Mouse (Mus musculus) embryonic fibroblast, embryonic 13.5 days (primary cell): ENCODE data around the gene Rnf144b. TPM values are rescaled to one million over a fixed set of nuclear protein-coding genes. Genes with fewer than 3 reads are reported as not detected.

ENCODE experiments used
- H3K27ac ChIP-seq: 2 replicates; pipeline ENCODE4 v1.5.1; 2012; ENCODE audit warnings: low read length, control low read depth, inconsistent platforms; ENCODE audit not compliant: insufficient read depth
- H3K4me1 ChIP-seq: 2 replicates; pipeline ENCODE4 v1.6.1; 2011; ENCODE audit warnings: low read length; ENCODE audit not compliant: control insufficient read depth, insufficient read depth
- H3K4me3 ChIP-seq: 2 replicates; pipeline ENCODE4 v1.5.1; 2011; ENCODE audit warnings: mild to moderate bottlenecking, control low read depth, low read length; ENCODE audit not compliant: insufficient read depth
- CTCF ChIP-seq: IDR thresholded peaks from 2 replicates; pipeline ENCODE4 v1.5.1; 2011; ENCODE audit warnings: mild to moderate bottlenecking, control low read depth, low read length, moderate library complexity, borderline replicate concordance; ENCODE audit not compliant: insufficient read depth
- POLR2A ChIP-seq: IDR thresholded peaks from 2 replicates; pipeline ENCODE4 v1.6.1; 2011; ENCODE audit warnings: low read depth, mild to moderate bottlenecking, control low read depth, low read length, moderate library complexity
- polyA plus RNA-seq: library from polyadenylated mRNA; stranded (reverse); fragments of >200 nt; gene quantifications from 2 replicates; pipeline ENCODE4 v1.2.4, GENCODE M21; 2011; ENCODE audit warnings: low read depth; ENCODE audit not compliant: missing spikeins, insufficient read length

Rnf144b gene
- polyA plus RNA-seq, 1 experiment: 1.5 TPM

DNA sequence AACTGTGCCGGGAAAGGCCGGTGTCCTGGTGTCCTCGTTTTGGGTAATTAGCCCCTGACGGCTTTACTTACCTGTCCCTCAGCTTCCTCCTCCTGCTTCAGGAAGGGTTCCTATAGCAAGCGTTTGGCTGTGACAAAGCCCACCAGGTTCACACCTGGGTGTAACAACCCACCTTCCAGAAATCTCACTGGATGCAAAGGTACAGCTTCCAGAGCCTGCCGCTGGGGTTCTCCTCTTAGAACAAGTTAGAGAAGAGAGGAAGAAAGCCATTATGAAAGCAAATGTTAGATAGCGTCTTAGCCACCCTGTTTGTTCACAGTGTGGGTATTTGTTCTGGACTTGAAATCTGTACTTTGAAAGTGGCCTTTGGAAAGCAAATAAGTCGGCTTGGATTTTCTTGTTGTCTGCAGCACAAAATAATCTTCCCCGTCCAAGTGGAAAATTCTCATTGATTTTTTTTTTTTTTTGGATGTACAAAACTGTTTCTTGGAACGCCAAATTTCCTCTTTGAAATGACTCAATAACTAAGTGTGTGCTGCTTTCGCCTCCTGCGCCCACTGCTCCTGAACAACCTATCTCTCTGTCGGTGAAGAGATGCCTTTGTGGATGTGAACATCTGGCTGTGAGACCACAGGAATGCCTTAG, 124.8 kb downstream of the Rnf144b start:
- H3K4me3 ChIP-seq: no peak overlapping the region
- H3K27ac ChIP-seq: no peak overlapping the region
- no peaks in the 10 kb centered on the region for H3K4me1 ChIP-seq
- TF ChIP-seq POLR2A (no peak), CTCF (no peak)

- TF ChIP-seq CTCF: no peak
- TF ChIP-seq POLR2A: no peak
- Histone ChIP-seq H3K27ac (no peak overlapping the region), H3K4me3 (no peak overlapping the region), H3K4me1 (no peaks in the 10 kb centered on the region)
Measured at GRCm38 (mm10) chr13:47248289-47249010, 126.0 kb downstream of the Rnf144b start.

DNA sequence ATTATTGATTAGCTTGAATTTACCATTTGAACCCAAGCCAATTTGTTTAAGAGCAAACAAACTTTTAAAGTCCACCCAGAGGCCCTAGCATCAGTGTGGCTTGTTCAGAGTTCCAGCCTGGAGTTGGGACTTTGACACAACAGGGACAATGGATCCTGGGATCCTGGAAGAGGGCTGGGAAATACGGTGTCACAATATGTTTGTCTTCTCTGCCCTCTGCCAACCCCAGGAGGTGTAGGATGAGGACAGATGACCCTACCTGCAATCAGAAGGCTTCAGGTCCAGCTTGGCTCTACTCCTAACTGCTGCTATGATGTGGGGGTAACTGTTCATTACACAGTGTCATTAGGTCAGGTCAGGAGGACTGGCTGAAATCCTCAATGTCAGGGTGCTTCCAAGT, 128.2 kb downstream of the Rnf144b start:
- Histone ChIP-seq H3K4me3 (no peak overlapping the region), H3K27ac (no peak overlapping the region), H3K4me1 (no peaks in the 10 kb centered on the region)
- TF ChIP-seq POLR2A: no peak

DNA sequence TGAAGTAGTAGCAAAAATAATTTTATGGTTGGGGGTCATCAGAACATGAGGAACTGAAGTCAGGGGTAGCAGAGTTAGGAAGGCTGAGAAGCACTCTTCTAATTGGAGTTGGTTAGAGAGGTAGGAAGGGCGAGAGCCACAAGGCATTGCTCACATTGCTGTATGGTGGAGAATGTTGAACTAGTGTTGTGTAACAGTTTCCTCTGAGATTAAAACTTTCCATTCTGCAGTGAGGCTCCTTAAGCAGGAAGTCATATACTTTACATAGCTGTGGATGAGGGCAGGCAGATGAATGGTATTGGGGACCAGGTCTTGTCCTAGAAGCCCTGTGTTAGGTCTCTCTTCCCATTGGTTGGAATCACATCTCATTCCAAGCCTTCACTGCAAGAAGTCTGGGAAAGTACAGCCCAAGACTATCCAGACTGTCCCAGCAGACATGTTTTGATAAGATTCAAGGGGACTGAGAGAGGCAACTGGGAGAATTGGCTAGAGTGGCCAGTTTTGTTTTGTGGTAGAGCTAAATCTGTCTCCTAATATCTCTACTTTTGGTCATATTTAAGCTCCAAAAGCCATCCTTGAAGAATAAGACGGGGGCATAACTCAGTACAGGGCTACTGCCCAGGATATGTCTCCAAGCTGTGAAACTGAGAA, 128.8 kb downstream of the Rnf144b start:
- no peak for TF ChIP-seq POLR2A
- no peak for TF ChIP-seq CTCF
- no peak overlapping the region for H3K4me3 ChIP-seq
- no peak overlapping the region for H3K27ac ChIP-seq

GRCm38 (mm10) chr13:47253711-47254110, 131.3 kb downstream of the Rnf144b start:
- Histone ChIP-seq H3K27ac (no peak overlapping the region), H3K4me1 (no peaks in the 10 kb centered on the region), H3K4me3 (no peak overlapping the region)
- TF ChIP-seq CTCF: no peak
- TF ChIP-seq POLR2A: no peak

More for the DNA sequence above, 128.8 kb downstream of the Rnf144b start:
- H3K4me1 ChIP-seq: no peaks in the 10 kb centered on the region

GRCm38 (mm10) chr13:47259297-47259696, 136.8 kb downstream of the Rnf144b start:
- Histone ChIP-seq H3K4me3 (no peak overlapping the region), H3K4me1 (no peaks in the 10 kb centered on the region), H3K27ac (no peak overlapping the region)
- no peak for TF ChIP-seq POLR2A
- TF ChIP-seq CTCF: no peak

- Histone ChIP-seq H3K4me3 (no peak overlapping the region), H3K27ac (no peak overlapping the region), H3K4me1 (no peaks in the 10 kb centered on the region)
- no peak for TF ChIP-seq POLR2A
- TF ChIP-seq CTCF: no peak
Measured at GRCm38 (mm10) chr13:47261961-47262360, 139.5 kb downstream of the Rnf144b start.

DNA sequence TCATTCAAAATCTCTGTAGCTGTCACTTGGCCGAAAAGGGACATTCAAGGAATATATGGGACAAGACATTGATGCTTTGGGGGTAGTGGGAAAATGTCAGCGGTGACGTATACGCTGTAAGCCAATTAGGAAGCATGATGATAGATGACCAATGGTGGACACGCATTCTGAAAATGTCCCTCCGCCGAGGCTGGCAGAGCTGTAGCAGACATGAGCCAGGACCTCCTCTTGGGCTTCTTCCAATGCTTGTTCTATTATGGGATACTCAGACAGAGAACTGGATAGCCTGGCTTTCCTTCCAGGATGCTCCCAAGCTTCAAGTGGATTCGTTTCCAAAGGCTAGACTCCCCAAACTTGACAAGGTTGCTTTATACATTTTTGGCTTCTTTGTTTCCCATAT, 141.9 kb downstream of the Rnf144b start:
- Histone ChIP-seq H3K27ac (no peak overlapping the region), H3K4me3 (no peak overlapping the region), H3K4me1 (no peaks in the 10 kb centered on the region)
- TF ChIP-seq CTCF (no peak), POLR2A (no peak)

DNA sequence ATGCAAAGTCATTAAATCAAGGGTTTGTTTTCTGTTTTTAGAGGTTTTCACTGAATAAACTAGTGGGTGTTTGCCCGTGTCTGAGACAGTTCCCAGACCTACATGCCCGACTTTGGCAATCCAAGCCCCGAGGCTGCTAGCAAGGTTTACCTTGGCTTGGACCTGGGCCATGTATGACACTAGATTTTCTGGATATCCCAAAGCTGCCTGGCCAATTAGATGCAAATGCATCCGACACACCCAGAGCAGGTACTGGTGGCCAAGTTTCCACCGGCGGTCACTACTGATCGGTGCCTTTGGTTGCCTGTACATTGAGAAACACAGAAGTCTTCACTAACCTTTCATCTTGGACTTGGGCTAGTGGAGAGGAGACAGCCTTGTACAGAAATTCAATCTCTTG, 144.0 kb downstream of the Rnf144b start:
- TF ChIP-seq POLR2A (no peak), CTCF (no peak)
- H3K4me3 ChIP-seq: no peak overlapping the region
- no peaks in the 10 kb centered on the region for H3K4me1 ChIP-seq
- H3K27ac ChIP-seq: no peak overlapping the region

DNA sequence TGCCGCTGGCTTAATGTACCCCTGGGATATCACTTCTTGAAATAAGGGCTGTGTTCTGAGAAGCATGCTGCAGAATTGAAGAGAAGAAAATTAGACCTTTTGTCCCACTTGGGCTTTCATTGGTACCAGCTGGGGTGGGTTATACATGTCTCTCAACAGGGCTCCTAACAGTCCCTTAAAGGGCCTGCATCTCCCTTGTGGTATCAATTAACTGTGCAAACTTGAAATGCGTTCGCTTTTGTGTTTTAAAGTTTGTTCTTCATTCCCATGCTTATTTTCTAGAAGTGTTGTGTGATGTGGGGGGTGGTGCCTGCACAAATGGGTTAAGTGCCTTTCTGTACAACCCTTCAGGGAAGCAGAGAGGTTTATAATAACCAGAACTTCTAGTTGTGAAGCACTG, 145.8 kb downstream of the Rnf144b start:
- H3K4me3 ChIP-seq: no peak overlapping the region
- H3K4me1 ChIP-seq: 0 out of 2 replicates have a peak, but pooled peaks cover 3% of the 10 kb centered on the region
- no peak overlapping the region for H3K27ac ChIP-seq
- TF ChIP-seq CTCF (no peak), POLR2A (no peak)
